Mouse (Mus musculus): Measurements from ENCODE around the gene Sarm1. TPM values are rescaled to one million over a fixed set of nuclear protein-coding genes. Genes with fewer than 3 reads are reported as not detected.
A peak's percentile ranks its signal among the peaks of the same experiment; 100 is the strongest.

The Sarm1 gene
- total and polyA plus RNA-seq, 3 experiments = 0.50 to 1.1 (median 0.55) TPM

DNA sequence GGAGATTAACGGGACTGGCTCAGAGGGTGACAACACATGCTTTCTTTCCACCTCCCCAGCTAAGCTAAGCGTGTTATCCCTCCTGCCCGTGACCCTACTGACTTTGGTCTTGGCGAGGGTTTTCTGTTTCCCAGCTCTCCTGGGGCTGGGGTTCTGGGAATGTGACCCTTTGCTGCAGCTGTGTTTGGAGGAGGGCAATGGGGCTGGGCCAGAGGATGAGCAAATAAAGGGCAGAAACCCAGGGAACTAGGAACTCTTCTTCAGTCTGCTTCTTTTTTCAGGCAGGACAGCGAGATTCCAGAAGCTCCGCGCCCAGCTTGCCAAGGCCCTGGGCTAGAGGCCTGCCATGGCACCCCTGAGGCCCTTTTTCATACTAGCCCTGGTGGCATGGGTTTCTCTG, 1.4 kb upstream of the Sarm1 start, which contains the start of gene Vtn:
Gene Vtn, plus strand, starts transcription at position 88 of the 400 bp plus-strand sequence.
- no peak for TF ChIP-seq USF1 (IDR thresholded peaks at IDR 0.05; ENCODE audit: low read depth, low read length)
- peaks cover 0 to 12% of the 10 kb centered on the region in 2 experiments for H3K36me3 ChIP-seq (replicated peaks in 1 of 2; ENCODE audit: control insufficient read depth in 1 of 2, insufficient read depth in 1 of 2, low read length in 1 of 2)
- peak within 1 kb of the TSS; percentile 52 to 88 (median 59) for H3K4me3 ChIP-seq (replicated peaks in 1 of 3; ENCODE audit: low read depth in 2 of 3, low read length in 2 of 3, poor library complexity in 1 of 3)
- peaks cover 46% of the 10 kb centered on the region for H3K27me3 ChIP-seq (replicated peaks)
- peak within 1 kb of the TSS; percentile 82 for H3K4me2 ChIP-seq (ENCODE audit: insufficient read depth, low read depth, poor library complexity, severe bottlenecking)
- peak within 1 kb of the TSS; percentile 47 for H3K9ac ChIP-seq (ENCODE audit: insufficient read depth, low read depth)
- in situ Hi-C loops (cut with MboI; ENCODE audit: low pct_ligation_motif_present, low pct_unique_long_range_greater_than_20kb, low sequenced_read_pairs) (loop anchor here (5.0 kb wide), 1 partner anchor 37 kb away; no protein-coding TSS in a partner anchor), dilution Hi-C loops (cut with MboI; ENCODE audit: extremely low pct_ligation_motif_present, extremely low pct_unique_long_range_greater_than_20kb, low sequenced_read_pairs) (no loop called here)
- no peak for DNase-seq (ENCODE audit: extremely low read depth)
- H3K4me1 ChIP-seq (ENCODE audit: control insufficient read depth in 1 of 2, insufficient read depth in 2 of 2) = peaks cover 5 to 12% of the 10 kb centered on the region in 2 experiments
- no peaks in the 10 kb centered on the region for H3K79me2 ChIP-seq (replicated peaks; ENCODE audit: control insufficient read depth, extremely low read depth, insufficient read depth, poor library complexity, severe bottlenecking)
- H3K9me3 ChIP-seq (replicated peaks; ENCODE audit: low read length) = no peaks in the 10 kb centered on the region
- no peak within 1 kb of the TSS for H3K27ac ChIP-seq (ENCODE audit: insufficient read depth, low read depth)

DNA sequence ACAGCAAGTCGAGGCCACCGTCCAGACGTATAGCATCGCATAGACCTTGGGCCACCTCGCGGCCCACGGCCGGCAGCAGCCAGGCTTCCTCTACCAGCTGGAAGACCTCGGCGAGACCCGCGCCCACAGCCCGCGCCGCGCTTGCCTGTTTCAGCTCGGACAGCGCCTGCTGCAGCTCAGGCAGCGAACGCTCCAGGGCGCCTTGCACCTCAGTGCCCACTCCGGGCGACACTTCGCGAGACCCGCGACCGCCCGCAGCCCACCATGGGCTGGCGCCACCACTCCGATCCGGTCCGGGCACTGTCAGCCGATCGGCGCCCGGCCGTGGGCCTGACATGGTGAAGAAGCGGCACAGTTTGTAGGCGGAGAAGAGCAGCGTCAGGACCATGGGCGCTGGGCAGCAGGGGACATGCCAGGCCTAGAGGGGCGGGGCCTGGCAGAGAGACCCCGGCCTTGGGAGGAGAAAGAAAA, 448 bp downstream of the Sarm1 start:
- no peaks in the 10 kb centered on the region for H3K9me3 ChIP-seq (replicated peaks; ENCODE audit: low read length)
- H3K36me3 ChIP-seq (replicated peaks in 1 of 2; ENCODE audit: control insufficient read depth in 1 of 2, insufficient read depth in 1 of 2, low read length in 1 of 2) = no peaks in the 10 kb centered on the region
- in situ Hi-C loops (cut with MboI; ENCODE audit: low pct_ligation_motif_present, low pct_unique_long_range_greater_than_20kb, low sequenced_read_pairs) (loop anchor here (5.0 kb wide), 1 partner anchor 35 kb away; no protein-coding TSS in a partner anchor), dilution Hi-C loops (cut with MboI; ENCODE audit: extremely low pct_ligation_motif_present, extremely low pct_unique_long_range_greater_than_20kb, low sequenced_read_pairs) (no loop called here)
- peak overlapping the region; percentile 89 for H3K4me2 ChIP-seq (ENCODE audit: insufficient read depth, low read depth, poor library complexity, severe bottlenecking)
- H3K79me2 ChIP-seq (replicated peaks; ENCODE audit: control insufficient read depth, extremely low read depth, insufficient read depth, poor library complexity, severe bottlenecking) = no peaks in the 10 kb centered on the region
- H3K4me3 ChIP-seq (replicated peaks in 1 of 3; ENCODE audit: low read depth in 2 of 3, low read length in 2 of 3, poor library complexity in 1 of 3) = peak overlapping the region; percentile 51 to 73 (median 52)
- peaks cover 47% of the 10 kb centered on the region for H3K27me3 ChIP-seq (replicated peaks)
- H3K27ac ChIP-seq (ENCODE audit: insufficient read depth, low read depth) = no peak overlapping the region
- DNase-seq (ENCODE audit: extremely low read depth) = no peak
- TF ChIP-seq UBTF (IDR thresholded peaks at IDR 0.05; ENCODE audit: low read depth, low read length) = peak; percentile 79
- no peak for TF ChIP-seq ZC3H11A (IDR thresholded peaks at IDR 0.05; ENCODE audit: low read depth, low read length)
- peak overlapping the region; percentile 36 for H3K9ac ChIP-seq (ENCODE audit: insufficient read depth, low read depth)
- H3K4me1 ChIP-seq (ENCODE audit: control insufficient read depth in 1 of 2, insufficient read depth in 2 of 2) = peaks cover 5 to 12% of the 10 kb centered on the region in 2 experiments

DNA sequence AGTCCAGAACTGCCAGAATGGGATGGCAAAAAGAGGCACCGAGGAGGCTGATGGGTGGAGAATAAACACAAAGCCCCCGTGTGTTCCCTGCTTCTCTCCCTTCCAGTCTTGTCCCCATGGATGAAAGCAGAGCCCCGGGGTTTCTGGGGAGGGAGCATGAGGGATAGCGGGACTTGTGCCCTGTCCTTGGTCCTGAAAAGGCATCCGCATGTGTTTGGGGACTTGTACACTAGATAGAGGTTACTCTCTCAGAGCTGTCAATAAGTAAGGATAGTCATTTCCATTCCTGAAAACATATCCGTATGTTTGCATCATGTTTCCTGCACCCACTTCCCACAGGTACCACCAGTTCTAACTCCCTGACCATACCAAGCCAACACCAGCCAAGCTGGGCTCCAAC, 1.6 kb downstream of the Sarm1 start:
- peaks cover 6 to 12% of the 10 kb centered on the region in 2 experiments for H3K4me1 ChIP-seq (ENCODE audit: control insufficient read depth in 1 of 2, insufficient read depth in 2 of 2)
- no peak for DNase-seq (ENCODE audit: extremely low read depth)
- TF ChIP-seq MAX (IDR thresholded peaks at IDR 0.05; ENCODE audit: low read length) (0 out of 2 replicates have a peak, but pooled peaks have one; percentile 26), USF1 (IDR thresholded peaks at IDR 0.05; ENCODE audit: low read depth, low read length) (no peak), MYC (IDR thresholded peaks at IDR 0.05; ENCODE audit: low read depth, low read length) (no peak), MEF2A (IDR thresholded peaks at IDR 0.05; ENCODE audit: borderline replicate concordance, low read depth, low read length) (no peak), HCFC1 (IDR thresholded peaks at IDR 0.05; ENCODE audit: low read depth, low read length) (no peak), SIN3A (IDR thresholded peaks at IDR 0.05; ENCODE audit: low read length) (peak; percentile 77), MXI1 (IDR thresholded peaks at IDR 0.05; ENCODE audit: low read depth, low read length) (peak; percentile 87; the same call in 1 of the 2 replicates), PAX5 (IDR thresholded peaks at IDR 0.05; ENCODE audit: low read length) (no peak)
- H3K36me3 ChIP-seq (replicated peaks in 1 of 2; ENCODE audit: control insufficient read depth in 1 of 2, insufficient read depth in 1 of 2, low read length in 1 of 2) = no peaks in the 10 kb centered on the region
- H3K4me2 ChIP-seq (ENCODE audit: insufficient read depth, low read depth, poor library complexity, severe bottlenecking) = no peak overlapping the region
- no peak overlapping the region for H3K27ac ChIP-seq (ENCODE audit: insufficient read depth, low read depth)
- H3K9me3 ChIP-seq (replicated peaks; ENCODE audit: low read length) = no peaks in the 10 kb centered on the region
- no peaks in the 10 kb centered on the region for H3K79me2 ChIP-seq (replicated peaks; ENCODE audit: control insufficient read depth, extremely low read depth, insufficient read depth, poor library complexity, severe bottlenecking)
- peaks cover 47% of the 10 kb centered on the region for H3K27me3 ChIP-seq (replicated peaks)
- no peak overlapping the region for H3K9ac ChIP-seq (ENCODE audit: insufficient read depth, low read depth)
- dilution Hi-C loops (cut with MboI; ENCODE audit: extremely low pct_ligation_motif_present, extremely low pct_unique_long_range_greater_than_20kb, low sequenced_read_pairs) = no loop called here
- in situ Hi-C loops (cut with MboI; ENCODE audit: low pct_ligation_motif_present, low pct_unique_long_range_greater_than_20kb, low sequenced_read_pairs) = loop anchor here (5.0 kb wide), 1 partner anchor 34 kb away; no protein-coding TSS in a partner anchor
- no peak overlapping the region for H3K4me3 ChIP-seq (replicated peaks in 1 of 3; ENCODE audit: low read depth in 2 of 3, low read length in 2 of 3, poor library complexity in 1 of 3)

Measured in CH12.LX (cell line).